In genomic region chr17:43557104-43557503, GRCm38 (mm10) we compare ENCODE assay signal across 16 mouse cellular contexts. TPM values are rescaled to one million over a fixed set of nuclear protein-coding genes. Genes with fewer than 3 reads are reported as not detected.
DNase-seq lines count a peak whose midpoint lies in the region; ATAC-seq and TF ChIP-seq lines count a peak whose summit lies in the region.
"Had no signal": no experiment of that assay in that cellular context is flagged by ENCODE, and none has a peak within 500 bp of the region (broad histone marks: within the 10 kb centered on the region; RNA-seq: fewer than 3 reads in every experiment).

No protein-coding gene starts in this region.

- H3K4me3 ChIP-seq in forebrain, embryonic 13.5 days: no peak overlapping the region
- no peak overlapping the region for H3K4me3 ChIP-seq in forebrain, embryonic 16.5 days (replicated peaks; ENCODE audit: low read length)
- H3K4me3 ChIP-seq in kidney, embryonic 15.5 days (replicated peaks): no peak overlapping the region
- no peak overlapping the region for H3K4me3 ChIP-seq in spleen, adult 2 months (ENCODE audit: extremely low read depth, insufficient read depth, insufficient read length)
- H3K4me3 ChIP-seq: embryonic facial prominence, embryonic 10.5 days; erythroblast, embryonic 14.5 days; limb, embryonic 13.5 days; lung, embryonic 15.5 days had no signal

- no peak for DNase-seq in kidney, postnatal 4 days
- no peak for DNase-seq in spleen, adult 2 months (ENCODE audit: low read depth in 1 of 2, low spot score in 2 of 2)
- DNase-seq in spleen, postnatal 10 days (ENCODE audit: low spot score in 2 of 2): no peak
- no peak for DNase-seq in Muller cell, postnatal 12 days (ENCODE audit: inconsistent ontology term)
- DNase-seq in T-cell, adult 2 months (ENCODE audit: low spot score): no peak

- TF ChIP-seq CTCF in spleen, adult 2 months (IDR thresholded peaks at IDR 0.05; ENCODE audit: extremely low read depth, insufficient read depth, insufficient read length, insufficient replicate concordance): no peak

- ATAC-seq in forebrain, embryonic 13.5 days: 0 out of 2 replicates have a peak, but pooled peaks have one; percentile 16
- no peak for ATAC-seq in forebrain, embryonic 16.5 days
- ATAC-seq in kidney, embryonic 15.5 days (replicated peaks; ENCODE audit: low FRiP score): no peak

- no peak for TF ChIP-seq POLR2A in spleen, adult 2 months (IDR thresholded peaks at IDR 0.05; ENCODE audit: low read depth, low read length)

- WGBS in forebrain, embryonic 13.5 days: 83% methylated on average over 4 of the region's 4 CpGs
- 79% methylated on average over 4 of the region's 4 CpGs for WGBS in forebrain, embryonic 16.5 days
- WGBS in kidney, embryonic 15.5 days: 66% methylated on average over 4 of the region's 4 CpGs
- 33% methylated on average over 4 of the region's 4 CpGs for WGBS in spleen, adult 2 months

- no peak overlapping the region for H3K27ac ChIP-seq in forebrain, embryonic 13.5 days
- H3K27ac ChIP-seq in forebrain, embryonic 16.5 days (ENCODE audit: low read length): no peak overlapping the region
- H3K27ac ChIP-seq in kidney, embryonic 15.5 days: peak overlapping the region; percentile 78
- peak overlapping the region; percentile 46 for H3K27ac ChIP-seq in spleen, adult 2 months (ENCODE audit: insufficient read depth, low read length)
- H3K27ac ChIP-seq: embryonic facial prominence, embryonic 10.5 days; limb, embryonic 13.5 days; lung, embryonic 15.5 days had no signal

- no peaks in the 10 kb centered on the region for H3K9me3 ChIP-seq in forebrain, embryonic 13.5 days (replicated peaks)
- no peaks in the 10 kb centered on the region for H3K9me3 ChIP-seq in forebrain, embryonic 16.5 days (ENCODE audit: control insufficient read depth, low read length)
- no peaks in the 10 kb centered on the region for H3K9me3 ChIP-seq in kidney, embryonic 15.5 days (replicated peaks)
- H3K9me3 ChIP-seq: embryonic facial prominence, embryonic 10.5 days; lung, embryonic 15.5 days had no signal

- H3K27me3 ChIP-seq in forebrain, embryonic 13.5 days: no peaks in the 10 kb centered on the region
- no peaks in the 10 kb centered on the region for H3K27me3 ChIP-seq in forebrain, embryonic 16.5 days (replicated peaks; ENCODE audit: control insufficient read depth, insufficient read depth, low read length)
- H3K27me3 ChIP-seq in kidney, embryonic 15.5 days: no peaks in the 10 kb centered on the region
- H3K27me3 ChIP-seq in spleen, adult 2 months (ENCODE audit: control insufficient read depth, insufficient read depth, low read length): no peaks in the 10 kb centered on the region
- H3K27me3 ChIP-seq: limb, embryonic 13.5 days; lung, embryonic 15.5 days had no signal

- no peak overlapping the region for H3K4me2 ChIP-seq in forebrain, embryonic 13.5 days
- H3K4me2 ChIP-seq in forebrain, embryonic 16.5 days (ENCODE audit: low read length): no peak overlapping the region
- H3K4me2 ChIP-seq in kidney, embryonic 15.5 days: no peak overlapping the region
- H3K4me2 ChIP-seq: heart, embryonic 11.5 days; limb, embryonic 13.5 days; lung, embryonic 15.5 days had no signal

- 0 out of 2 replicates have a peak, but pooled peaks cover 6% of the 10 kb centered on the region for H3K4me1 ChIP-seq in forebrain, embryonic 13.5 days
- no peaks in the 10 kb centered on the region; the same call in 1 of the 2 replicates for H3K4me1 ChIP-seq in forebrain, embryonic 16.5 days (replicated peaks; ENCODE audit: control insufficient read depth, insufficient read depth, low read length)
- peaks cover 40% of the 10 kb centered on the region for H3K4me1 ChIP-seq in kidney, embryonic 15.5 days
- H3K4me1 ChIP-seq in spleen, adult 2 months (ENCODE audit: control insufficient read depth, insufficient read depth, insufficient read length): peaks cover 9% of the 10 kb centered on the region; the same call in 1 of the 2 replicates
- H3K4me1 ChIP-seq: limb, embryonic 13.5 days had no signal

- no peaks in the 10 kb centered on the region for H3K36me3 ChIP-seq in forebrain, embryonic 13.5 days (ENCODE audit: poor library complexity, severe bottlenecking)
- no peaks in the 10 kb centered on the region for H3K36me3 ChIP-seq in forebrain, embryonic 16.5 days (ENCODE audit: control insufficient read depth, insufficient read depth)
- no peaks in the 10 kb centered on the region for H3K36me3 ChIP-seq in kidney, embryonic 15.5 days
- H3K36me3 ChIP-seq in spleen, adult 2 months (ENCODE audit: control insufficient read depth, insufficient read depth, low read length): no peaks in the 10 kb centered on the region
- H3K36me3 ChIP-seq: embryonic facial prominence, embryonic 10.5 days; limb, embryonic 13.5 days; lung, embryonic 15.5 days had no signal

- H3K9ac ChIP-seq in forebrain, embryonic 13.5 days: no peak overlapping the region
- no peak overlapping the region for H3K9ac ChIP-seq in forebrain, embryonic 16.5 days (replicated peaks; ENCODE audit: low read depth, low read length)
- H3K9ac ChIP-seq in kidney, embryonic 15.5 days: no peak overlapping the region
- H3K9ac ChIP-seq: limb, embryonic 13.5 days; lung, embryonic 15.5 days had no signal

RNA-seq across cellular contexts. Expression of gene Pla2g7, which starts 10.8 kb away (rescaled TPM):
- 3.5 and 4.7 TPM in 2 replicates for polyA plus RNA-seq in forebrain, embryonic 13.5 days (2015; fragmentation: Nextera tagmentation; extraction: Ambion mirVana)
- 8.9 and 11.6 TPM in 2 replicates for polyA plus RNA-seq in forebrain, embryonic 16.5 days (2015; fragmentation: Nextera tagmentation; extraction: Ambion mirVana)
- polyA plus RNA-seq in kidney, embryonic 15.5 days (2015; fragmentation: Nextera tagmentation; extraction: Ambion mirVana): 66.6 and 67.2 TPM in 2 replicates
- polyA plus RNA-seq in spleen, adult 2 months (2012; rRNA removed): 15.1 and 19.0 TPM in 2 replicates
- polyA plus RNA-seq: erythroblast, embryonic 14.5 days had no signal

RNA-seq across cellular contexts. Expression of gene Ankrd66, which starts 13.7 kb away (rescaled TPM):
- polyA plus RNA-seq in forebrain, embryonic 13.5 days (2015; fragmentation: Nextera tagmentation; extraction: Ambion mirVana): 0.14 and 0.25 TPM in 2 replicates
- polyA plus RNA-seq in forebrain, embryonic 16.5 days (2015; fragmentation: Nextera tagmentation; extraction: Ambion mirVana): 0.48 and 0.68 TPM in 2 replicates
- 0.17 and 0.47 TPM in 2 replicates for polyA plus RNA-seq in kidney, embryonic 15.5 days (2015; fragmentation: Nextera tagmentation; extraction: Ambion mirVana)
- 0.06 TPM in 2 replicates for polyA plus RNA-seq in spleen, adult 2 months (2012; rRNA removed)
- polyA plus RNA-seq: erythroblast, embryonic 14.5 days; heart, embryonic 11.5 days; stomach, embryonic 16.5 days had no signal

RNA-seq across cellular contexts. Expression of gene Mep1a, which starts 54.5 kb away (rescaled TPM):
- polyA plus RNA-seq in forebrain, embryonic 13.5 days (2015; fragmentation: Nextera tagmentation; extraction: Ambion mirVana): 0.05 TPM in 1 of 2 replicates, not detected in the other
- 0.11 TPM in 1 of 2 replicates, not detected in the other for polyA plus RNA-seq in forebrain, embryonic 16.5 days (2015; fragmentation: Nextera tagmentation; extraction: Ambion mirVana)
- polyA plus RNA-seq in kidney, embryonic 15.5 days (2015; fragmentation: Nextera tagmentation; extraction: Ambion mirVana): 37.4 TPM in 2 replicates
- polyA plus RNA-seq in spleen, adult 2 months (2012; rRNA removed): 0.05 TPM in 1 of 2 replicates, not detected in the other
- polyA plus RNA-seq: embryonic facial prominence, embryonic 10.5 days; erythroblast, embryonic 14.5 days; heart, embryonic 11.5 days; limb, embryonic 13.5 days; lung, embryonic 15.5 days; midbrain, postnatal 0 days; neural tube, embryonic 11.5 days had no signal

Comparison
In these comparisons a context has a peak if more than half of its experiments do, and no peak if none do; other contexts are left out.
1. H3K27ac ChIP-seq: peak in kidney, embryonic 15.5 days (single experiment) and spleen, adult 2 months (single experiment); none in forebrain, embryonic 13.5 days (single experiment) and forebrain, embryonic 16.5 days (single experiment).
2. RNA of gene Mep1a, which starts 54.5 kb away (polyA plus RNA-seq): 37.4 TPM in kidney, embryonic 15.5 days; 0.05 TPM in forebrain, embryonic 13.5 days, 0.05 TPM in spleen, adult 2 months and 0.11 TPM in forebrain, embryonic 16.5 days; every median in the first group is over 10 times any median in the second.